Mouse (Mus musculus) retina, postnatal 7 days (tissue): ENCODE data around the gene Klrk1.
"Not testable (repeated sequence)": the region's sequence is repeated elsewhere in the genome, so short reads cannot be mapped to it uniquely, and the experiment has no call there.

Experiments used
- DNase-seq: peaks from one replicate; pipeline ENCODE4 v3.0.0-alpha.2; 2012; ENCODE audit warnings: low read depth, low spot score

Gene Klrk1

DNA sequence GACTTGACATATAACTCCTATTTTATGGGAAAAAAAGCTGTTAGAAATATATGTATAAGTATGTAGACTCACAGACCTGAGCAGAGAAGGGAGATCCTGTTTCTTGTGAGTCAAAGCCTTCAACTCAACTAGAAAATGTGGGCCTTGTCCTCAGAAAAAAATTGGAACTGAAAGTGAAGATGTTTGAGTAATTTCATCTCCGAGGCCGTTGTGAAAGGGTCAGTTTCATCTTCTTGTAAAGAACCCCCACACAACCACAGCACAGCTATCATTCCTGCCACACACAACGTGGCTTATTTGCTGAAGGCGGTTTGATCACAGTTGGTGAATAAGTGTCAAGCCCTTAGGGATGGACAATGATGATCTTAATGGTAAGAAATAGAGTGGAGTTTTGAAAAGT is at the start of gene Klrk1:
Gene Klrk1, minus strand, starts transcription at position 130 of the 400 bp plus-strand sequence.
- no peak for DNase-seq

DNA sequence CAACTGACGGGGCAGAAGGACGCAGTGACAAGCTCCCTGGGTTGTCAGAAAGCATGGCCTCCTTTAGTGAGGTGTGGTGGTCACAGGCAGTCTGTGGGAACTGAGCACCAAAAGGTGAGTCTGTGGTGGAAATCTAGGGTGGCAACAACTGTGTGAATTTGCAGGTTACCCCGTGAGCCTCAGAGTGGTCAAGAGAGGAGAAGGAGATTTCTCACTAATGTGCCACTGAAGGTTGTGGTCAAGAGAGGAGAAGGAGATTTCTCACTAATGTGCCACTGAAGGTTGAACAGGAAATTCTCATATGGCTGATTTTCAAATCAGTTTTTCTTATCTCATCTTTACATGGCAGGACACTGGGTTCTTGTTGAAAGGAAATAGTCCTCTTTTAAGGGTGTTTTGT is 37.6 kb upstream of the Klrk1 start:
- DNase-seq, result not testable (repeated sequence)

GRCm38 (mm10) chr6:129660589-129660988 is 36.9 kb upstream of the Klrk1 start, which contains the start of gene Klrc2:
Gene Klrc2 (minus strand): TSS chr6:129660689.
- not testable (repeated sequence) for DNase-seq

DNA sequence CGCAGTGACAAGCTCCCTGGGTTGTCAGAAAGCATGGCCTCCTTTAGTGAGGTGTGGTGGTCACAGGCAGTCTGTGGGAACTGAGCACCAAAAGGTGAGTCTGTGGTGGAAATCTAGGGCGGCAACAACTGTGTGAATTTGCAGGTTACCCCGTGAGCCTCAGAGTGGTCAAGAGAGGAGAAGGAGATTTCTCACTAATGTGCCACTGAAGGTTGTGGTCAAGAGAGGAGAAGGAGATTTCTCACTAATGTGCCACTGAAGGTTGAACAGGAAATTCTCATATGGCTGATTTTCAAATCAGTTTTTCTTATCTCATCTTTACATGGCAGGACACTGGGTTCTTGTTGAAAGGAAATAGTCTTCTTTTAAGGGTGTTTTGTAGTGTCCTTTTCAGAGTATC is 20.4 kb upstream of the Klrk1 start:
- DNase-seq, result not testable (repeated sequence)

DNA sequence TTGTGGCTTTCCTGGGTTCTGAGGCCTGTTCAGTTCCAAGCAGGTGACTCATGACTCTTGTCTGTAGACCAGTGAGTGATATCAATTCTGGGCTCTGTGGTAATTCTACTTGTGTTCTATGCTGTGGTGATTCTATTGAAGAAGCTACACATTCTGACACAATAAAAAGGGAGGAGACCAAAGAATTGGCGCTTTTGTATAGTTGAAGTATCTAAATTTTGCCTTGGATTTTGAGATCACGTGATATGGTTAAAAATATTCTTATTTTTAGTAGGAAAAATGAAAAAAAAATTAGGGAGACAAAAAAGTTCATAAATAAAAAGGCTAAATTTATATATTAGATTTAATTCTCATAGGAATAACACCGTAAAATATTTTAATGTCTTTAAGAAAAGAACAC is 19.6 kb upstream of the Klrk1 start, which contains the start of gene Klrc3:
Gene Klrc3, minus strand, starts transcription at position 101 of the 400 bp plus-strand sequence.
- not testable (repeated sequence) for DNase-seq

GRCm38 (mm10) chr6:129631046-129631445 is 7.4 kb upstream of the Klrk1 start:
- not testable (repeated sequence) for DNase-seq

DNA sequence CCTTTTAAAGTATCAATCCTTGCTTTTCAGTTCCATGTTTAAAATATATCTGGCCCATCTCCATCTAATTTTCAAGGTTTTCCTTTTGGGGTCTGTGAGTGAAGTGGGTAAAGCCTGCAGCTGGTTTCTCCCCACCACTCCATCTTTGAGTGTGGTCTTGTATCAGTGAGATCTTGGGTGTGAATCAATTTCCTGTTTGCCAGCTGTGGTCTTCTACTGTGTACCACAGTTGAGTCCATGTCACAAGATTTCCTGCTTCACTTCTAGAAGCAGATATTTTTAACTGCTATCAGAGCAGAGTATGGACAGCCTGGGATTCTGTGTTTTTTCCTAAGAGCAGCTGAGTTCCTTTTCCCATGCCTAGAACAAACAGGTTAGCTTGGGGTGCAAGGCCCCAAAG is 15.3 kb downstream of the Klrk1 start:
- no peak for DNase-seq

DNA sequence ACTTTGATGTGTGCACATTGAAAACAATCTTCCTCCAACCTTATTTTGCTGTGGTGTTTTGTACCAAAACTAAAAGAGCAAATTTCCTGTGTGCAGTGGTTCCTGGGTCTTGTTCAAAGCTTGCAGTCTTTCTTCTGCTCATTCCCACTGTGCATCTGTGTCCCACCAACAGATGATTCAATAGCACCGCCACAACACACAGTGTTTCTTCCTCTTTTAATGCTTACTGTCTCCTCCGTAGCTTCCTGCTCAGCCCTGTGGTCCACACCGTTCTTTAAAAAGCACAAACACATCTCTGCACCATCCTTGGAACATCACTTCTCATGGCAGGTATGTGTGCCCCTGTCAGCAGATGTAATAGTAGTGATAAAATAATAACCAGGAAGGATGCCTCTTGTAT is 32.2 kb downstream of the Klrk1 start, which contains the start of gene Klrd1:
Gene Klrd1, plus strand, starts transcription at position 275 of the 400 bp plus-strand sequence.
- no peak for DNase-seq

GRCm38 (mm10) chr6:129583014-129583413 is 40.6 kb downstream of the Klrk1 start:
- no peak for DNase-seq

GRCm38 (mm10) chr6:129581896-129582295 is 41.8 kb downstream of the Klrk1 start:
- no peak for DNase-seq

DNA sequence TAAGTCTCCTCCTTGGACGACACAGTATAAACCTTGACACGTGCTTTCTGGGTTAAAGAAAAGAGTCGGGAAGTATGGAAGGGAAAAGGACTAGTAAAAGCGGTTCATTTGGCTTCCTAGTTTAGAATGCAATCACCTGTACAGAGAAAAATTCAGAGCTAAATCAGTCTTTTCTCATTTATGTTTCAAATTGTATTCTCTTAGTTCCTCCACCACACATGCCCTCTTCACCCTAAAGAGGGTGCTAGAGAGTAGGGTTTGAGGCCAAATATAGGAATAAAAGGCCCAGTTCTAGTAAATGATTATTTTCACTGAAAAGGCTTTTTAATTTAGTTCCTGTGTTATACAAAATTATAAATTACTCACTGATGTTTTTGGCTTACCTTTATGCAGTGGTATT is 42.4 kb downstream of the Klrk1 start:
- DNase-seq, result no peak

- DNase-seq, result no peak
Measured at GRCm38 (mm10) chr6:129577605-129578004, 46.1 kb downstream of the Klrk1 start, which contains the start of gene Klre1. Gene Klre1 (plus strand): TSS chr6:129577905.

- DNase-seq, result no peak
Measured at GRCm38 (mm10) chr6:129575315-129575714, 48.3 kb downstream of the Klrk1 start.

DNA sequence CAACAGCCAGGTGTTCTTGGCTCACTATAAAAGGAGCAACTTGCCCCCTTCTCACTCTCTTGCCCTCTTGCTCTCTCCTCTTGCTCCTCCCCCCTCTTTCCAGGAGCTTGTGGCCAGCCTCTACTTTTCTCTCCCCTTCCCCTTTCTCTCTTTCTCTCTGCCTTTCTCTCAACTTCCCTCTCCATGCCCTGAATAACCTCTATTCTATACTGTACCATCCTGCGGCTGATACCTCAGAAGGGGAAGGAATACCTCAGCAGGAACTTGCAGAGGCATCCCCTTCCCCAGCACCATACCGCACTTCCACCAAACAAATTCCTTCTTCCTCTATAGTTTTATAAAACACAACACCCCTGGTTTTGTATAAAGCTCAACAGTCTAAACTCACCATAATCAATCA is 58.4 kb downstream of the Klrk1 start:
- DNase-seq, result no peak
